23 mouse cellular contexts compared by ENCODE assay signal in the genomic region with DNA sequence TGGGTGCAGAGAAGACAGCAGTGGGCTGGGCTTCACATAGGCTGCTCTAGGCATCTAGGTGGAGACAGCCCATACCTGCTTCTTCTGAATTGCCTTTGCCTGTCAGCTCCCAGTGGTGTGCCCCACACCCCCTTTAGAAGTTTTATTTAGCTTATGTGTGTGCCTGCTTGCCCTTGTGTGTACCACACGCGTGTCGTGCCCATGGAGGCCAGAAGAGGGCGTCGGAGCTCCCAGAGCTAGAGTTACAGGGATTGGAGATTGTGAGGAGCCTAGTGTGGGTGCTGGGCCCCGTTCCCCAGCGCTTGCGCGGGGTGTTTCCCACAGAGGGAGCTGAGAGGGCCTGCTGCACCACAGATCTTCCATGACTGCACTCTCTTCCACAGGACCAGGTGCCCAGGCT. TPM values are rescaled to one million over a fixed set of nuclear protein-coding genes. Genes with fewer than 3 reads are reported as not detected.
DNase-seq lines count a peak whose midpoint lies in the region; ATAC-seq and TF ChIP-seq lines count a peak whose summit lies in the region.
"Had no signal": no experiment of that assay in that cellular context is flagged by ENCODE, and none has a peak within 500 bp of the region (broad histone marks: within the 10 kb centered on the region; RNA-seq: fewer than 3 reads in every experiment).

No protein-coding gene starts in this region.

- no peak for TF ChIP-seq EP300 in lung, postnatal 0 days (IDR thresholded peaks at IDR 0.05)
- TF ChIP-seq EP300 in stomach, postnatal 0 days (optimal IDR thresholded peaks at IDR 0.05): no peak

- H3K4me1 ChIP-seq in hindbrain, postnatal 0 days (ENCODE audit: insufficient read depth, low read length): 0 out of 2 replicates have a peak, but pooled peaks cover 5% of the 10 kb centered on the region
- H3K4me1 ChIP-seq in hindbrain, embryonic 13.5 days (replicated peaks): peaks cover 26% of the 10 kb centered on the region
- peaks cover 3% of the 10 kb centered on the region; the same call in 1 of the 2 replicates for H3K4me1 ChIP-seq in lung, postnatal 0 days (ENCODE audit: insufficient read depth, low read depth, low read length)
- H3K4me1 ChIP-seq in stomach, postnatal 0 days (replicated peaks; ENCODE audit: control insufficient read depth, insufficient read depth): 0 out of 2 replicates have a peak, but pooled peaks cover 3% of the 10 kb centered on the region

- peak; percentile 29 for DNase-seq in CD4-positive, CD25-positive, alpha-beta regulatory T cell, adult 2 months (ENCODE audit: low read depth, low spot score)
- no peak for DNase-seq in hindbrain, postnatal 0 days (ENCODE audit: low spot score)
- no peak for DNase-seq in lung, postnatal 0 days (ENCODE audit: low spot score)
- no peak for DNase-seq in lung, postnatal 36 days
- DNase-seq in stomach, postnatal 0 days (ENCODE audit: low spot score): no peak
- no peak for DNase-seq in urinary bladder, postnatal 36 days (ENCODE audit: low spot score in 2 of 2)
- DNase-seq: cerebellum, adult 9-10 months; gastrocnemius, postnatal 25 days; heart, postnatal 36 days; thymus, postnatal 14 days had no signal

- H3K27me3 ChIP-seq in hindbrain, postnatal 0 days (ENCODE audit: insufficient read depth, low read length): no peaks in the 10 kb centered on the region
- no peaks in the 10 kb centered on the region for H3K27me3 ChIP-seq in hindbrain, embryonic 13.5 days
- no peaks in the 10 kb centered on the region for H3K27me3 ChIP-seq in lung, postnatal 0 days (replicated peaks; ENCODE audit: insufficient read depth, low read length)
- no peaks in the 10 kb centered on the region for H3K27me3 ChIP-seq in stomach, postnatal 0 days (ENCODE audit: control insufficient read depth, insufficient read depth, low read length)
- H3K27me3 ChIP-seq: CH12.LX; embryonic facial prominence, embryonic 15.5 days; heart, embryonic 12.5 days; limb, embryonic 12.5 days; midbrain, embryonic 15.5 days; stomach, embryonic 15.5 days had no signal

- ATAC-seq in CD4-positive, CD25-positive, alpha-beta regulatory T cell, adult 4 months: no peak
- no peak for ATAC-seq in hindbrain, postnatal 0 days
- no peak for ATAC-seq in hindbrain, embryonic 13.5 days (ENCODE audit: low FRiP score)
- ATAC-seq in lung, postnatal 0 days: no peak
- ATAC-seq in stomach, postnatal 0 days (ENCODE audit: low FRiP score, low TSS enrichment): no peak
- ATAC-seq: inflammation-experienced regulatory T-cells, adult 6 months; midbrain, embryonic 15.5 days had no signal

- no peaks in the 10 kb centered on the region for H3K9me3 ChIP-seq in hindbrain, postnatal 0 days (ENCODE audit: low read length)
- no peaks in the 10 kb centered on the region for H3K9me3 ChIP-seq in hindbrain, embryonic 13.5 days
- no peaks in the 10 kb centered on the region for H3K9me3 ChIP-seq in lung, postnatal 0 days (ENCODE audit: low read length)
- H3K9me3 ChIP-seq in stomach, postnatal 0 days (ENCODE audit: control insufficient read depth, low read length): no peaks in the 10 kb centered on the region
- H3K9me3 ChIP-seq: embryonic facial prominence, embryonic 15.5 days; forebrain, embryonic 10.5 days; heart, embryonic 12.5 days; limb, embryonic 12.5 days; midbrain, embryonic 15.5 days; stomach, embryonic 15.5 days had no signal

- WGBS in hindbrain, postnatal 0 days: 93% methylated on average over 9 of the region's 9 CpGs
- 91% methylated on average over 9 of the region's 9 CpGs for WGBS in hindbrain, embryonic 13.5 days
- 90% methylated on average over 9 of the region's 9 CpGs for WGBS in lung, postnatal 0 days
- WGBS in stomach, postnatal 0 days: 91% methylated on average over 9 of the region's 9 CpGs

- no peak overlapping the region for H3K27ac ChIP-seq in hindbrain, postnatal 0 days
- H3K27ac ChIP-seq in hindbrain, embryonic 13.5 days: no peak overlapping the region
- no peak overlapping the region for H3K27ac ChIP-seq in lung, postnatal 0 days (ENCODE audit: low read length)
- no peak overlapping the region for H3K27ac ChIP-seq in stomach, postnatal 0 days (replicated peaks)
- H3K27ac ChIP-seq: embryonic facial prominence, embryonic 15.5 days; limb, embryonic 12.5 days; midbrain, embryonic 15.5 days; stomach, embryonic 15.5 days had no signal

- peaks cover 4% of the 10 kb centered on the region; the same call in 1 of the 2 replicates for H3K36me3 ChIP-seq in hindbrain, postnatal 0 days (ENCODE audit: insufficient read depth, low read length)
- peaks cover 43% of the 10 kb centered on the region for H3K36me3 ChIP-seq in hindbrain, embryonic 13.5 days
- H3K36me3 ChIP-seq in lung, postnatal 0 days (ENCODE audit: insufficient read depth, low read length): peaks cover 14% of the 10 kb centered on the region
- peaks cover 14% of the 10 kb centered on the region; the same call in 1 of the 2 replicates for H3K36me3 ChIP-seq in stomach, postnatal 0 days (ENCODE audit: control insufficient read depth, insufficient read depth, low read length)
- H3K36me3 ChIP-seq: midbrain, embryonic 15.5 days had no signal

- H3K4me3 ChIP-seq in hindbrain, postnatal 0 days (ENCODE audit: low read length): no peak overlapping the region
- no peak overlapping the region for H3K4me3 ChIP-seq in hindbrain, embryonic 13.5 days
- no peak overlapping the region for H3K4me3 ChIP-seq in lung, postnatal 0 days (ENCODE audit: low read depth, low read length)
- no peak overlapping the region for H3K4me3 ChIP-seq in stomach, postnatal 0 days (ENCODE audit: low read depth, low read length)
- H3K4me3 ChIP-seq: embryonic facial prominence, embryonic 15.5 days; heart, embryonic 12.5 days; limb, embryonic 12.5 days; midbrain, embryonic 15.5 days; stomach, embryonic 15.5 days had no signal

- no peak overlapping the region for H3K4me2 ChIP-seq in hindbrain, postnatal 0 days (ENCODE audit: low read depth, low read length)
- no peak overlapping the region for H3K4me2 ChIP-seq in hindbrain, embryonic 13.5 days
- H3K4me2 ChIP-seq in lung, postnatal 0 days (replicated peaks; ENCODE audit: low read depth, low read length): no peak overlapping the region
- H3K4me2 ChIP-seq in stomach, postnatal 0 days (replicated peaks; ENCODE audit: low read depth): no peak overlapping the region
- H3K4me2 ChIP-seq: embryonic facial prominence, embryonic 15.5 days; heart, embryonic 12.5 days; limb, embryonic 12.5 days; midbrain, embryonic 15.5 days; stomach, embryonic 15.5 days had no signal

- peak; percentile 30; the same call in 1 of the 2 replicates for TF ChIP-seq CTCF in hindbrain, postnatal 0 days (IDR thresholded peaks at IDR 0.05; ENCODE audit: low read depth)
- peak; percentile 31; the same call in 1 of the 2 replicates for TF ChIP-seq CTCF in lung, postnatal 0 days (IDR thresholded peaks at IDR 0.05)
- peak; percentile 38; the same call in 1 of the 2 replicates for TF ChIP-seq CTCF in stomach, postnatal 0 days (IDR thresholded peaks at IDR 0.05; ENCODE audit: low read depth)

- no peak overlapping the region for H3K9ac ChIP-seq in hindbrain, postnatal 0 days (replicated peaks; ENCODE audit: low read length)
- no peak overlapping the region for H3K9ac ChIP-seq in hindbrain, embryonic 13.5 days
- H3K9ac ChIP-seq in lung, postnatal 0 days (replicated peaks; ENCODE audit: low read depth): no peak overlapping the region
- H3K9ac ChIP-seq in stomach, postnatal 0 days (ENCODE audit: low read length): no peak overlapping the region
- H3K9ac ChIP-seq: embryonic facial prominence, embryonic 15.5 days; heart, embryonic 12.5 days; limb, embryonic 12.5 days; midbrain, embryonic 15.5 days; stomach, embryonic 15.5 days had no signal

RNA-seq across cellular contexts. Expression of a gene that starts 3.2 kb away (rescaled TPM):
- 1 to 10 TPM; 3.7 to 7.7 TPM for polyA plus RNA-seq in CD4-positive, CD25-positive, alpha-beta regulatory T cell, adult 4 months (2017; shearing (Covaris generic))
- 38.7 and 46.5 TPM in 2 replicates for total RNA-seq in hindbrain, postnatal 0 days (2014; rRNA removed)
- 23.6 and 27.2 TPM in 2 replicates for polyA plus RNA-seq in hindbrain, postnatal 0 days (2015; fragmentation: Nextera tagmentation; extraction: Ambion mirVana)
- polyA plus RNA-seq in hindbrain, embryonic 13.5 days (2015; fragmentation: Nextera tagmentation; extraction: Ambion mirVana): 21.9 and 24.2 TPM in 2 replicates
- 21.8 and 24.3 TPM in 2 replicates for polyA plus RNA-seq in lung, postnatal 0 days (2015; fragmentation: Nextera tagmentation; extraction: Ambion mirVana)
- 19.2 and 20.4 TPM in 2 replicates for polyA plus RNA-seq in stomach, postnatal 0 days (2015; fragmentation: Nextera tagmentation; extraction: Ambion mirVana)

RNA-seq across cellular contexts. Expression of a gene that starts 11.8 kb away (rescaled TPM):
- polyA plus RNA-seq in CD4-positive, CD25-positive, alpha-beta regulatory T cell, adult 4 months (2017; shearing (Covaris generic)): 100 to 1,000 TPM; 798 to 811 TPM
- 699 and 1,071 TPM in 2 replicates for total RNA-seq in hindbrain, postnatal 0 days (2014; rRNA removed)
- polyA plus RNA-seq in hindbrain, postnatal 0 days (2015; fragmentation: Nextera tagmentation; extraction: Ambion mirVana): 337 and 355 TPM in 2 replicates
- polyA plus RNA-seq in hindbrain, embryonic 13.5 days (2015; fragmentation: Nextera tagmentation; extraction: Ambion mirVana): 336 and 366 TPM in 2 replicates
- polyA plus RNA-seq in lung, postnatal 0 days (2015; fragmentation: Nextera tagmentation; extraction: Ambion mirVana): 446 and 458 TPM in 2 replicates
- polyA plus RNA-seq in stomach, postnatal 0 days (2015; fragmentation: Nextera tagmentation; extraction: Ambion mirVana): 491 and 514 TPM in 2 replicates

RNA-seq across cellular contexts. Expression of a gene that starts 34.1 kb away (rescaled TPM):
- not detected for polyA plus RNA-seq in CD4-positive, CD25-positive, alpha-beta regulatory T cell, adult 4 months (2017; shearing (Covaris generic))
- total RNA-seq in hindbrain, postnatal 0 days (2014; rRNA removed): 6.5 and 9.4 TPM in 2 replicates
- polyA plus RNA-seq in hindbrain, postnatal 0 days (2015; fragmentation: Nextera tagmentation; extraction: Ambion mirVana): 1.3 and 1.7 TPM in 2 replicates
- polyA plus RNA-seq in hindbrain, embryonic 13.5 days (2015; fragmentation: Nextera tagmentation; extraction: Ambion mirVana): 1.8 and 2.0 TPM in 2 replicates
- polyA plus RNA-seq in lung, postnatal 0 days (2015; fragmentation: Nextera tagmentation; extraction: Ambion mirVana): 9.7 and 11.4 TPM in 2 replicates
- polyA plus RNA-seq in stomach, postnatal 0 days (2015; fragmentation: Nextera tagmentation; extraction: Ambion mirVana): 8.7 and 9.2 TPM in 2 replicates
- total RNA-seq: megakaryocyte, adult 5-6 weeks had no signal
- polyA plus RNA-seq: inflammation-experienced regulatory T-cells, adult 6 months had no signal

RNA-seq across cellular contexts. Expression of a gene that starts 48.5 kb away (rescaled TPM):
- polyA plus RNA-seq in CD4-positive, CD25-positive, alpha-beta regulatory T cell, adult 4 months (2017; shearing (Covaris generic)): under 1 TPM in 1 of 2 experiments, not detected in 1; 0.34 TPM
- 1.4 TPM in 1 of 2 replicates, not detected in the other for total RNA-seq in hindbrain, postnatal 0 days (2014; rRNA removed)
- polyA plus RNA-seq in hindbrain, postnatal 0 days (2015; fragmentation: Nextera tagmentation; extraction: Ambion mirVana): 1.8 and 2.0 TPM in 2 replicates
- 2.1 and 2.2 TPM in 2 replicates for polyA plus RNA-seq in hindbrain, embryonic 13.5 days (2015; fragmentation: Nextera tagmentation; extraction: Ambion mirVana)
- 18.1 and 22.7 TPM in 2 replicates for polyA plus RNA-seq in lung, postnatal 0 days (2015; fragmentation: Nextera tagmentation; extraction: Ambion mirVana)
- 3.3 and 3.5 TPM in 2 replicates for polyA plus RNA-seq in stomach, postnatal 0 days (2015; fragmentation: Nextera tagmentation; extraction: Ambion mirVana)
- total RNA-seq: CH12.LX; gastrocnemius, postnatal 25 days; heart, postnatal 36 days; layer of hippocampus, adult 18-20 months; megakaryocyte, adult 5-6 weeks had no signal
- polyA plus RNA-seq: frontal cortex, adult 2 months had no signal
